Mouse (Mus musculus) liver, postnatal 0 days (tissue): ENCODE results near the gene Sorcs2. TPM values are rescaled to one million over a fixed set of nuclear protein-coding genes. Genes with fewer than 3 reads are reported as not detected.
A peak's percentile ranks its signal among the peaks of the same experiment; 100 is the strongest.

Experiments
- ATAC-seq: fragments of 200-750 bp; cut with Nextera tagmentation; 2 replicates; pipeline ENCODE4 v1.8.0; 2017; ENCODE audit warnings: mild to moderate bottlenecking, moderate library complexity
- DNase-seq: peaks from one replicate; pipeline ENCODE4 v3.0.0-alpha.2; 2016
- H3K27ac ChIP-seq: fragments of 300-500 bp; sonication (generic); 2 replicates; pipeline ENCODE4 v1.5.1; 2014; ENCODE audit warnings: antibody characterized with exemption, moderate library complexity, mild to moderate bottlenecking, low read depth
- H3K27me3 ChIP-seq: fragments of 300-500 bp; sonication (generic); 2 replicates; pipeline ENCODE4 v1.6.1; 2014; ENCODE audit warnings: low read length, control low read depth, mixed read lengths; ENCODE audit not compliant: insufficient read depth
- H3K36me3 ChIP-seq: fragments of 300-500 bp; sonication (generic); replicated peaks from 2 replicates; pipeline ENCODE4 v1.6.1; 2014; ENCODE audit warnings: mild to moderate bottlenecking, control low read depth, low read length, moderate library complexity, mixed read lengths; ENCODE audit not compliant: insufficient read depth
- H3K4me1 ChIP-seq: fragments of 300-500 bp; sonication (generic); 2 replicates; pipeline ENCODE4 v1.6.1; 2014; ENCODE audit warnings: antibody characterized with exemption, mild to moderate bottlenecking, control low read depth; ENCODE audit not compliant: insufficient read depth
- H3K4me2 ChIP-seq: fragments of 300-500 bp; sonication (generic); 2 replicates; pipeline ENCODE4 v1.6.1; 2014; ENCODE audit warnings: low read depth, mild to moderate bottlenecking, low read length, moderate library complexity, mixed read lengths
- H3K4me3 ChIP-seq: fragments of 300-500 bp; sonication (generic); 2 replicates; pipeline ENCODE4 v1.5.1; 2014; ENCODE audit warnings: low read depth, low read length
- H3K9ac ChIP-seq: fragments of 300-500 bp; sonication (generic); replicated peaks from 2 replicates; pipeline ENCODE4 v1.6.1; 2014; ENCODE audit warnings: mild to moderate bottlenecking, moderate library complexity
- H3K9me3 ChIP-seq: fragments of 300-500 bp; sonication (generic); 2 replicates; pipeline ENCODE4 v1.6.1; 2016; ENCODE audit warnings: mild to moderate bottlenecking, control low read depth, low read length, mixed read lengths
- CTCF ChIP-seq: sonication (generic); IDR thresholded peaks from 2 replicates; pipeline ENCODE4 v1.5.1; 2016; ENCODE audit warnings: antibody characterized with exemption, low read depth
- EP300 ChIP-seq: IDR thresholded peaks from 2 replicates; pipeline ENCODE4 v1.6.1; 2016; ENCODE audit warnings: antibody characterized with exemption, low read depth, mild to moderate bottlenecking
- WGBS: fragments of 180-500 bp; shearing (Covaris S2); extraction: QIAGEN DNeasy Blood & Tissue Kit; methylation state at CpG from one replicate; pipeline ENCODE4 v1.1.7; 2014; ENCODE audit not compliant: insufficient replicate concordance; 5-methylcytosine and 5-hydroxymethylcytosine counted together
- polyA plus RNA-seq: library from polyadenylated mRNA; unstranded; fragments of >200 nt; fragmentation: Nextera tagmentation; extraction: Ambion mirVana; gene quantifications from 2 replicates; pipeline ENCODE4 v1.2.1, GENCODE M21; 2015

Gene Sorcs2
- polyA plus RNA-seq, 1 experiment from 2014 or later, result 0.33 TPM

DNA sequence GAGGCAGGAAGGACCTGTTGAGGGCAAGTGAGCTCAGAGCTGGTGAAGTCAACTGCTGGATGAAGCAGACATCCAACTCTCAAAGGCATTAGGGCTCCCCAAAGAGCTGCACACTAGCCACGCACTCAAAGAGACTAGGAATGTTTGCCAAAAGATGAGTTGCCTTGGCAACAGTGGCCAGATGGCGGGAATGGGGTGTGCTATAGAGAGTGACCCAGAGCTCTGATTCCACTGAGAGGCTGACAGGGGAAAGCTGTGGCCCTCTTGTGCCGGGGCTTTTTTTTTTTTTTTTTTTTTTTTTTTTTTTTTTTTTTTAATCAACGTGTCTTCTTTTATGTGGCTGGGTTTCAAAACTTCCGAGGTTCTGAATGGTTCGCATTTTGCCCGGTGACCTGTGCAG lies 63.7 kb downstream of the Sorcs2 start:
- ATAC-seq, result no peak

DNA sequence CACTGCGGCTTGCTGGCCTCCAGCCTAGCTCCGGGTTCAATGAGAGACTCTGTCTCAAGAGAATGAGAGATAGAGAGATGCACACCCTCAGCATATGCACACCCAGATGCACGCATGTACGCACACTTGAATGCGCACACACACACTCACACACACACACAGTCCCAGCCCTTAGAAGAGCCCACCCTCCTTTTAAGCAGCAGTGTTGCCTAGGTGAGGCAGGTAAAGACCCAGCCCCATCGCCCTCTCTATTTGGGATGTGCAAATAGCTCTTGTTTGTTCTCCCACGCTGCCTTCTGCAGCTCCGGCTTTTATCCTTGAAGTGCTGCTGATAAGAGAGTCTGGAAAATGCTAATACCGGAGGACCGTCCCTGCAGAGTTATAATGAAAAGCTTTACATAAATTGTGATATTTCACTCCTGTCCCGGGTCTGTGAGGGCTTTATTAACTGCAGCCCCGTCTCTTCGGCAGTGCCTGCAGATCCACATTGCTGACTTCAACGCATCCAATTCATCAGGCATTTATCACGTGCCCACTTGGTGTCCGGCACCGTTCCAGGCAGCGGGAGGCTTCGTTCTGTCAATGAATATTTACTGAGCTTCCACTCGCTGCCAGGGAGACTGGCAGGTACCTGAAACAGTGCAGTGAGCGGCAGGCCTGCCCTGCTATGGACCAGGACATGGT lies 67.3 kb downstream of the Sorcs2 start:
- DNase-seq (peak; percentile 26), ATAC-seq (no peak)
- no peaks in the 10 kb centered on the region for H3K36me3 ChIP-seq
- no peak overlapping the region for H3K27ac ChIP-seq
- no peak overlapping the region for H3K4me3 ChIP-seq
- H3K4me1 ChIP-seq, result no peaks in the 10 kb centered on the region
- H3K27me3 ChIP-seq, result no peaks in the 10 kb centered on the region
- WGBS, result 61% methylated on average over 21 of the region's 21 CpGs
- no peak overlapping the region for H3K4me2 ChIP-seq
- TF ChIP-seq EP300 (no peak), CTCF (no peak)
- H3K9me3 ChIP-seq, result no peaks in the 10 kb centered on the region
- H3K9ac ChIP-seq, result no peak overlapping the region

More for the DNA sequence above, 63.7 kb downstream of the Sorcs2 start:
- no peak overlapping the region for H3K9ac ChIP-seq
- no peaks in the 10 kb centered on the region for H3K4me1 ChIP-seq
- H3K4me2 ChIP-seq, result no peak overlapping the region
- no peak for DNase-seq
- no peaks in the 10 kb centered on the region for H3K9me3 ChIP-seq
- TF ChIP-seq EP300 (no peak), CTCF (no peak)
- no peak overlapping the region for H3K4me3 ChIP-seq
- H3K27me3 ChIP-seq, result no peaks in the 10 kb centered on the region
- no peak overlapping the region for H3K27ac ChIP-seq
- H3K36me3 ChIP-seq, result no peaks in the 10 kb centered on the region
- 57% methylated on average over 7 of the region's 7 CpGs for WGBS

DNA sequence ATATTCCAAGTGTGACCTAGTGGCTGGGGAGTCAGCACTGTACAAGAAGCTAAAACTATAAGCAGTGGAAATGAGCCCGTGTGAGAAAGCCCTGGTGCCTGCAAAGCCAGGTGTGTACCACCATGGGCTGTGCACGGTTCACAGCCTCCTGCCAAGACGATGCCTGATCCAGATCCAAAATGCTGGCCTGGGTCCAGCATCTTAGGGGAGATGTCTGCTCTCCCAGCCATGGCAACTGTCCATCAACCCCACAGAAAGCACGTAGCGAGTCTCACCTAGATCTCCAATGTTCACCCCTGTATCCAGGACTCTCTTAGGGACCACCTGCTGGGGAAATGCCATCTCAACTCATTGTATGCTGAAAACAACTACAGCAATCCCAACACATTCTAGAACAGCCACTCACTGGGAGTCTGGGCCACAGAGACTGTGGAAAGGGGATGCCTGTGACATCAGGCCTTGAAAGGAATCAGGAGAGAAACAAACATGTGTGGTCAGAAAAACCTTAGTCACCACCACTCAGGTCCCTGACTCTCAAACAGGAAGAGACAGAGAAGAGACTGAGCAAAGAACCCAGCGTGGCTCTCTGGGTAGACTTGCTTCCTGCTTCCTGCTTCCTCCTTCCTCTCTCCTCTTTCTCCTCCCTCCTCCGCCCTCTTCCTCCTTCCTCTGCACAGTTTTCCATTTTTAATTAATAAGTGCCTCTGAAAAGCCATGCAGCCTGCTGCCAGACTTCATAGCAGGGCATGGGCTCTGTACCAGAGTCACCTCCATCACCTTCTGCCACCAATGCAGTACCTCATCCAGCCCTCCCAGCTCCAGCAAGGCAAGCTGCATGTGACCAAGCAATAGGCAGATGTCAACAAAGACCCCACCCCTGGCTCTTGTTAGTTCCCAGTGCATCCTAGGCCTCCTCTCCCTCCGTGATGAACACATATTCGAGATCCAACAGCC lies 71.6 kb downstream of the Sorcs2 start:
- H3K9ac ChIP-seq, result no peak overlapping the region
- WGBS, result 69% methylated on average over 9 of the region's 9 CpGs
- no peaks in the 10 kb centered on the region for H3K9me3 ChIP-seq
- H3K4me2 ChIP-seq, result no peak overlapping the region
- TF ChIP-seq EP300 (no peak), CTCF (no peak)
- no peaks in the 10 kb centered on the region for H3K27me3 ChIP-seq
- H3K36me3 ChIP-seq, result no peaks in the 10 kb centered on the region
- no peak overlapping the region for H3K4me3 ChIP-seq
- no peaks in the 10 kb centered on the region for H3K4me1 ChIP-seq
- H3K27ac ChIP-seq, result no peak overlapping the region
- ATAC-seq (no peak), DNase-seq (no peak)

DNA sequence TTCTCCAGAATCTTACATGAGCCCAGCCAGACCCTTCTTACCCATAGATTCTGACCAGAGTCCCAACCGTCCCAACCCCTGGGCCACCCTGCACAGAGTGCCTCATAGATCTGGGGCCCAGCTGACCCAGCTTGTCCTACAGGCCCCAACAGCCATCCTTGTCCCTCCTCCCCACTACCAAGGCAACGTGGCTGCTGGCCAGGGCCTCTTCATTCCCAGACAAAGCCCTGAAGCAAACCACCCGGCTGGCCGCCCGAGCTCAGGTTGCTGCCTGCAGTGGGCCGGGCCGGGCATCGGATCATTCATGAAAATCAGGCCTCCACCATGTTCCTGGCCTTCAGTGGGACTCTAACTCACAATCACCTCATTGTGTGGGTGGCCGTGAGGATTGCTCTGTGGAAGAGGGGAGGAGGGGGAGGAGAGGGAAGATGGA lies 73.8 kb downstream of the Sorcs2 start:
- 70% methylated on average over 9 of the region's 9 CpGs for WGBS
- no peaks in the 10 kb centered on the region for H3K9me3 ChIP-seq
- TF ChIP-seq EP300 (no peak), CTCF (no peak)

DNA sequence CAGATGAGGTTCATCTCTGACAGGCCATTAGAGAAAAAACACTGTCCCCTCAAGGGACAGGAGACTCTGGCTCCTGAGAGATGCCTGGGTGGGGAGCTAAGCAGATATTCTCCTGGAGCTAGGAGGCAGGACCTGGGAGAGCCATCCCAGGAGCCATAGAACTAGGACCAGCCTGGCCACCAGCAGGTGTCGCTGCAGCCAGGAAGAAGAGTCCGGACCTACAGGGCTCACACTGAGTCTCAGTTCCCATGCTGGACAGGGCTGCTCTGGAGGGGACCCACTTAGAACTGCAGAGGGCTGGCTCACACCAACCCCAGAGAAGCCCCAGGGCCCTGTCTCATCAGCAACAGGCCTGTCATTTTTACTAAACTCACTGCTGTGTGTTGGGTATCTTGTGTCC lies 74.4 kb downstream of the Sorcs2 start:
- 3% methylated on average over 2 of the region's 2 CpGs for WGBS
- Histone ChIP-seq H3K27ac (no peak overlapping the region), H3K9me3 (no peaks in the 10 kb centered on the region), H3K4me2 (no peak overlapping the region), H3K4me1 (no peaks in the 10 kb centered on the region), H3K4me3 (no peak overlapping the region), H3K36me3 (no peaks in the 10 kb centered on the region), H3K27me3 (no peaks in the 10 kb centered on the region), H3K9ac (no peak overlapping the region)
- DNase-seq (peak; percentile 81), ATAC-seq (peak; percentile 58; the same call in 1 of the 2 replicates)
- TF ChIP-seq EP300, result no peak
- TF ChIP-seq CTCF, result peak; percentile 85

More for the DNA sequence above, 73.8 kb downstream of the Sorcs2 start:
- Histone ChIP-seq H3K27ac (no peak overlapping the region), H3K4me3 (no peak overlapping the region), H3K9ac (no peak overlapping the region), H3K27me3 (no peaks in the 10 kb centered on the region), H3K4me2 (no peak overlapping the region), H3K36me3 (no peaks in the 10 kb centered on the region), H3K4me1 (no peaks in the 10 kb centered on the region)
- ATAC-seq (no peak), DNase-seq (no peak)

DNA sequence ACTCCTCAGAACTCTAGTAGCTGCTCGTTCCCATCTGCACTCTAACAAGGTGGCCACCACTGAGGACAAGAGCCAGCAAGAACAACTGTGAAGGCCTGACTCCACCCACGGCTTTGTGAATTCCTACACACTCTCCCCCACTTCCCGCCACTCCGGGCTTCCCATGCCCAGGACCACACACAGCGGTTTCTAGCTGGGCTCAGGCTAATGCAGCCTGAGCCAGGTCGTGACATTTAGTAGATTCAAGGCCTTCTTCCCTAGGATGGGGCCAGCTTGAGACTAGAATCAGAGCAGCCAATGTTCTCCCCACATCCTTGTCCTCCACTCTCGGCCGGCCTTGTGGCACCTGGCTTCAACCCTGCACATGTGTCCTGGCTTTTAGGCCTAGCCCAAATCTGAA lies 76.4 kb downstream of the Sorcs2 start:
- Histone ChIP-seq H3K9me3 (no peaks in the 10 kb centered on the region), H3K4me3 (no peak overlapping the region), H3K9ac (no peak overlapping the region), H3K4me2 (no peak overlapping the region), H3K36me3 (no peaks in the 10 kb centered on the region), H3K4me1 (no peaks in the 10 kb centered on the region), H3K27ac (no peak overlapping the region), H3K27me3 (no peaks in the 10 kb centered on the region)
- DNase-seq, result no peak
- 71% methylated on average over 8 of the region's 8 CpGs for WGBS
- no peak for TF ChIP-seq CTCF
- TF ChIP-seq EP300, result no peak
- no peak for ATAC-seq
